Mouse (Mus musculus) CH12.LX (cell line): ENCODE results near the gene Trio. TPM values are rescaled to one million over a fixed set of nuclear protein-coding genes. Genes with fewer than 3 reads are reported as not detected.

Experiments used
- DNase-seq: peaks from one replicate; pipeline ENCODE4 v3.0.0-alpha.2; 2013; ENCODE audit errors: extremely low read depth
- H3K27ac ChIP-seq: 2 replicates; pipeline ENCODE4 v1.5.1; 2012; ENCODE audit warnings: low read depth, mild to moderate bottlenecking, control low read depth, moderate library complexity; ENCODE audit not compliant: insufficient read depth
- H3K27me3 ChIP-seq: replicated peaks from 2 replicates; pipeline ENCODE3; 2012; ENCODE audit warnings: inconsistent platforms
- H3K36me3 ChIP-seq, 2 experiments: replicated peaks in 1 of 2; 2 replicates each; pipeline versions ENCODE3 to v1.6.1; 2012; ENCODE audit warnings: inconsistent platforms in 1 of 2, low read length in 1 of 2, mild to moderate bottlenecking in 1 of 2, mixed read lengths in 1 of 2, moderate library complexity in 1 of 2; ENCODE audit not compliant: control insufficient read depth in 1 of 2, insufficient read depth in 1 of 2
- H3K4me1 ChIP-seq, 2 experiments: 2 replicates each; pipeline ENCODE4 v1.6.1; 2012; ENCODE audit warnings: inconsistent platforms in 1 of 2, moderate library complexity in 1 of 2; ENCODE audit not compliant: insufficient read depth in 2 of 2, control insufficient read depth in 1 of 2
- H3K4me2 ChIP-seq: 2 replicates; pipeline ENCODE4 v1.6.1; 2012; ENCODE audit warnings: low read depth, mild to moderate bottlenecking, control low read depth; ENCODE audit not compliant: poor library complexity, insufficient read depth, severe bottlenecking
- H3K4me3 ChIP-seq, 3 experiments: fragments of 150-350 bp in 1 of 3; sonication (generic) in 1 of 3; replicated peaks in 1 of 3; 2 replicates each; pipeline versions ENCODE3 to v1.5.1; 2011 to 2012; ENCODE audit warnings: low read depth in 2 of 3, low read length in 2 of 3, mild to moderate bottlenecking in 2 of 3, moderate library complexity in 2 of 3, control low read depth in 1 of 3, improper control_type of control experiment in 1 of 3, inconsistent platforms in 1 of 3, mixed read lengths in 1 of 3; ENCODE audit not compliant: poor library complexity in 1 of 3
- H3K79me2 ChIP-seq: replicated peaks from 2 replicates; pipeline ENCODE4 v1.6.1; 2012; ENCODE audit warnings: mild to moderate bottlenecking, moderate library complexity; ENCODE audit not compliant: control insufficient read depth, poor library complexity, insufficient read depth, severe bottlenecking; ENCODE audit errors: extremely low read depth
- H3K9ac ChIP-seq: 2 replicates; pipeline ENCODE4 v1.6.1; 2012; ENCODE audit warnings: low read depth, mild to moderate bottlenecking, control low read depth, moderate library complexity; ENCODE audit not compliant: insufficient read depth
- H3K9me3 ChIP-seq: replicated peaks from 2 replicates; pipeline ENCODE3; 2012; ENCODE audit warnings: low read length, inconsistent platforms, mixed read lengths
- BHLHE40 ChIP-seq: IDR thresholded peaks from 2 replicates; pipeline ENCODE4 v1.6.1; 2011; ENCODE audit warnings: mild to moderate bottlenecking, low read depth, low read length, improper control_type of control experiment
- CHD1 ChIP-seq: IDR thresholded peaks from 2 replicates; pipeline ENCODE4 v1.6.1; 2012; ENCODE audit warnings: low read depth, low read length, improper control_type of control experiment, inconsistent platforms
- CHD2 ChIP-seq: IDR thresholded peaks from 2 replicates; pipeline ENCODE4 v1.6.1; 2011; ENCODE audit warnings: low read length, improper control_type of control experiment
- CTCF ChIP-seq, 2 experiments: IDR thresholded peaks in 1 of 2; conservative IDR thresholded peaks in 1 of 2; 2 replicates each; pipeline ENCODE4 v1.5.1; 2011 to 2012; ENCODE audit warnings: low read depth in 2 of 2, low read length in 2 of 2, improper control_type of control experiment in 1 of 2, inconsistent platforms in 1 of 2, mild to moderate bottlenecking in 1 of 2, moderate library complexity in 1 of 2
- E2F4 ChIP-seq: IDR thresholded peaks from 2 replicates; pipeline ENCODE4 v1.6.1; 2011; ENCODE audit warnings: low read depth, low read length, improper control_type of control experiment; ENCODE audit not compliant: insufficient replicate concordance
- ELF1 ChIP-seq: IDR thresholded peaks from 2 replicates; pipeline ENCODE4 v1.6.1; 2014; ENCODE audit warnings: low read depth, mild to moderate bottlenecking, inconsistent platforms, low read length, improper control_type of control experiment
- EP300 ChIP-seq: IDR thresholded peaks from 2 replicates; pipeline ENCODE4 v1.6.1; 2011; ENCODE audit warnings: low read length, improper control_type of control experiment
- ETS1 ChIP-seq: conservative IDR thresholded peaks from 2 replicates; pipeline ENCODE4 v1.6.1; 2012; ENCODE audit warnings: low read depth, mild to moderate bottlenecking, inconsistent platforms, low read length, improper control_type of control experiment, moderate library complexity
- GABPA ChIP-seq: IDR thresholded peaks from 2 replicates; pipeline ENCODE4 v1.6.1; 2012; ENCODE audit warnings: low read depth, low read length, improper control_type of control experiment, inconsistent platforms; ENCODE audit not compliant: insufficient replicate concordance
- HCFC1 ChIP-seq: IDR thresholded peaks from 2 replicates; pipeline ENCODE4 v1.6.1; 2012; ENCODE audit warnings: low read depth, mild to moderate bottlenecking, inconsistent platforms, low read length, improper control_type of control experiment
- IRF4 ChIP-seq: IDR thresholded peaks from 2 replicates; pipeline ENCODE4 v1.6.1; 2014; ENCODE audit warnings: low read depth, mild to moderate bottlenecking, inconsistent platforms, low read length, improper control_type of control experiment
- JUN ChIP-seq: IDR thresholded peaks from 2 replicates; pipeline ENCODE4 v1.6.1; 2011; ENCODE audit warnings: low read depth, mild to moderate bottlenecking, low read length, improper control_type of control experiment, moderate library complexity; ENCODE audit not compliant: insufficient read depth
- JUND ChIP-seq: conservative IDR thresholded peaks from 2 replicates; pipeline ENCODE4 v1.6.1; 2011; ENCODE audit warnings: low read depth, low read length, improper control_type of control experiment
- KAT2A ChIP-seq: IDR thresholded peaks from 2 replicates; pipeline ENCODE4 v1.6.1; 2012; ENCODE audit warnings: low read length, improper control_type of control experiment, inconsistent platforms; ENCODE audit not compliant: insufficient replicate concordance
- MAFK ChIP-seq: IDR thresholded peaks from 2 replicates; pipeline ENCODE4 v1.6.1; 2011; ENCODE audit warnings: low read length, improper control_type of control experiment; ENCODE audit not compliant: insufficient replicate concordance
- MAX ChIP-seq: IDR thresholded peaks from 2 replicates; pipeline ENCODE4 v1.6.1; 2011; ENCODE audit warnings: low read length, improper control_type of control experiment
- MAZ ChIP-seq: IDR thresholded peaks from 2 replicates; pipeline ENCODE4 v1.6.1; 2012; ENCODE audit warnings: low read depth, mild to moderate bottlenecking, inconsistent platforms, low read length, improper control_type of control experiment, moderate library complexity
- MEF2A ChIP-seq: IDR thresholded peaks from 2 replicates; pipeline ENCODE4 v1.6.1; 2014; ENCODE audit warnings: low read depth, mild to moderate bottlenecking, inconsistent platforms, low read length, improper control_type of control experiment, borderline replicate concordance
- MXI1 ChIP-seq: IDR thresholded peaks from 2 replicates; pipeline ENCODE4 v1.6.1; 2011; ENCODE audit warnings: mild to moderate bottlenecking, low read depth, low read length, improper control_type of control experiment
- MYC ChIP-seq: IDR thresholded peaks from 2 replicates; pipeline ENCODE4 v1.6.1; 2011; ENCODE audit warnings: low read depth, mild to moderate bottlenecking, improper control_type of control experiment, low read length
- NELFE ChIP-seq: IDR thresholded peaks from 2 replicates; pipeline ENCODE4 v1.6.1; 2011; ENCODE audit warnings: low read depth, low read length, improper control_type of control experiment
- NRF1 ChIP-seq: IDR thresholded peaks from 2 replicates; pipeline ENCODE4 v1.6.1; 2014; ENCODE audit warnings: low read depth, mild to moderate bottlenecking, inconsistent platforms, low read length, improper control_type of control experiment, moderate library complexity
- PAX5 ChIP-seq: IDR thresholded peaks from 2 replicates; pipeline ENCODE4 v1.6.1; 2012; ENCODE audit warnings: low read length, inconsistent platforms, mixed read lengths
- POLR2A ChIP-seq: IDR thresholded peaks from 2 replicates; pipeline ENCODE4 v1.6.1; 2011; ENCODE audit warnings: low read depth, mild to moderate bottlenecking, improper control_type of control experiment, low read length
- POLR2AphosphoS2 ChIP-seq: IDR thresholded peaks from 2 replicates; pipeline ENCODE4 v1.6.1; 2011; ENCODE audit warnings: low read depth, low read length, improper control_type of control experiment
- RAD21 ChIP-seq: IDR thresholded peaks from 2 replicates; pipeline ENCODE4 v1.6.1; 2011; ENCODE audit warnings: low read depth, mild to moderate bottlenecking, low read length, improper control_type of control experiment, moderate library complexity
- RCOR1 ChIP-seq: conservative IDR thresholded peaks from 2 replicates; pipeline ENCODE4 v1.6.1; 2012; ENCODE audit warnings: low read depth, mild to moderate bottlenecking, inconsistent platforms, low read length, improper control_type of control experiment
- SIN3A ChIP-seq: IDR thresholded peaks from 2 replicates; pipeline ENCODE4 v1.6.1; 2012; ENCODE audit warnings: low read length, improper control_type of control experiment, inconsistent platforms
- SMC3 ChIP-seq: IDR thresholded peaks from 2 replicates; pipeline ENCODE4 v1.6.1; 2011; ENCODE audit warnings: low read depth, low read length, improper control_type of control experiment
- TBP ChIP-seq: conservative IDR thresholded peaks from 2 replicates; pipeline ENCODE4 v1.6.1; 2011; ENCODE audit warnings: low read depth, low read length, improper control_type of control experiment
- TCF12 ChIP-seq: IDR thresholded peaks from 2 replicates; pipeline ENCODE4 v1.6.1; 2014; ENCODE audit warnings: low read depth, mild to moderate bottlenecking, inconsistent platforms, low read length, improper control_type of control experiment
- UBTF ChIP-seq: IDR thresholded peaks from 2 replicates; pipeline ENCODE4 v1.6.1; 2012; ENCODE audit warnings: low read depth, mild to moderate bottlenecking, inconsistent platforms, low read length, improper control_type of control experiment, moderate library complexity
- USF1 ChIP-seq: IDR thresholded peaks from 2 replicates; pipeline ENCODE4 v1.6.1; 2014; ENCODE audit warnings: low read depth, mild to moderate bottlenecking, inconsistent platforms, low read length, improper control_type of control experiment
- USF2 ChIP-seq: conservative IDR thresholded peaks from 2 replicates; pipeline ENCODE4 v1.6.1; 2011; ENCODE audit warnings: low read depth, low read length, improper control_type of control experiment
- ZC3H11A ChIP-seq: IDR thresholded peaks from 2 replicates; pipeline ENCODE4 v1.6.1; 2012; ENCODE audit warnings: low read depth, mild to moderate bottlenecking, inconsistent platforms, low read length, improper control_type of control experiment
- ZKSCAN1 ChIP-seq: IDR thresholded peaks from 2 replicates; pipeline ENCODE4 v1.6.1; 2012; ENCODE audit warnings: low read depth, inconsistent platforms, low read length, improper control_type of control experiment, borderline replicate concordance
- ZMIZ1 ChIP-seq: IDR thresholded peaks from 2 replicates; pipeline ENCODE4 v1.6.1; 2012; ENCODE audit warnings: low read depth, mild to moderate bottlenecking, inconsistent platforms, low read length, improper control_type of control experiment
- ZNF384 ChIP-seq: IDR thresholded peaks from 2 replicates; pipeline ENCODE4 v1.6.1; 2012; ENCODE audit warnings: low read depth, low read length, improper control_type of control experiment, inconsistent platforms
- dilution Hi-C: fragments of 300-500 bp; cut with MboI; formaldehyde crosslinking; loops from 2 replicates; pipeline ENCODE4 v1.14.3; 2020; ENCODE audit warnings: low sequenced_read_pairs; ENCODE audit not compliant: extremely low pct_unique_long_range_greater_than_20kb, extremely low pct_ligation_motif_present
- in situ Hi-C: fragments of 300-500 bp; cut with MboI; formaldehyde crosslinking; loops from 3 replicates; pipeline ENCODE4 v1.14.3; 2019; ENCODE audit warnings: low sequenced_read_pairs, low pct_ligation_motif_present, low pct_unique_long_range_greater_than_20kb, mixed read lengths
- polyA plus RNA-seq: library from polyadenylated mRNA; unstranded; fragments of >175 nt; gene quantifications from 2 replicates; pipeline ENCODE4 v1.2.1, GENCODE M21; 2012; ENCODE audit warnings: low read depth; ENCODE audit not compliant: insufficient read length
- total RNA-seq, 2 experiments: library from RNA; depleted of rRNA; stranded (reverse); fragments of 300-350 nt in 1 of 2; fragments of >200 nt in 1 of 2; gene quantifications; 2 replicates each; pipeline ENCODE4 v1.2.3; 2012 to 2014

Trio gene
- total and polyA plus RNA-seq, 3 experiments: 3.9 to 17.5 (median 4.3) TPM

GRCm38 (mm10) chr15:27826048-27826637, 199.5 kb downstream of the Trio start:
- Histone ChIP-seq H3K4me1 (peaks cover 18 to 45% of the 10 kb centered on the region in 2 experiments), H3K9ac (no peak overlapping the region), H3K9me3 (no peaks in the 10 kb centered on the region), H3K36me3 (peaks cover 0 to 3% of the 10 kb centered on the region in 2 experiments), H3K27ac (no peak overlapping the region), H3K4me2 (no peak overlapping the region), H3K79me2 (no peaks in the 10 kb centered on the region), H3K4me3 (no peak overlapping the region), H3K27me3 (peaks cover 1% of the 10 kb centered on the region)
- in situ Hi-C loops: loop anchor here (5.0 kb wide), 1 partner anchor 69 kb away; no protein-coding TSS in a partner anchor
- dilution Hi-C loops: no loop called here
- DNase-seq: peak; percentile 86
- TF ChIP-seq GABPA: no peak
- TF ChIP-seq PAX5: no peak
- no peak for TF ChIP-seq TBP
- no peak for TF ChIP-seq POLR2A
- TF ChIP-seq NELFE: no peak
- TF ChIP-seq UBTF: no peak
- TF ChIP-seq RAD21: no peak; the same call in 1 of the 2 replicates
- peak; percentile 43; the same call in 1 of the 2 replicates for TF ChIP-seq JUND
- TF ChIP-seq MAFK: peak; percentile 67; the same call in 1 of the 2 replicates
- no peak for TF ChIP-seq SMC3
- peak; percentile 65 for TF ChIP-seq EP300
- no peak for TF ChIP-seq ZKSCAN1
- TF ChIP-seq MEF2A: peak; percentile 73; the same call in 1 of the 2 replicates
- no peak for TF ChIP-seq KAT2A
- TF ChIP-seq SIN3A: 0 out of 2 replicates have a peak, but pooled peaks have one; percentile 65
- no peak for TF ChIP-seq ZMIZ1
- TF ChIP-seq ZNF384: no peak
- peak; percentile 47; the same call in 1 of the 2 replicates for TF ChIP-seq ELF1
- TF ChIP-seq MAX: no peak
- peak; percentile 64 for TF ChIP-seq ETS1
- TF ChIP-seq USF2: no peak
- peak; percentile 64 for TF ChIP-seq BHLHE40
- peak; percentile 85 for TF ChIP-seq IRF4
- no peak for TF ChIP-seq MXI1
- peak; percentile 48; the same call in 1 of the 2 replicates for TF ChIP-seq JUN
- TF ChIP-seq ZC3H11A: no peak
- no peak for TF ChIP-seq HCFC1
- TF ChIP-seq MYC: no peak
- no peak for TF ChIP-seq CHD1
- TF ChIP-seq CHD2: peak; percentile 71; the same call in 1 of the 2 replicates
- TF ChIP-seq RCOR1: peak; percentile 52; the same call in 1 of the 2 replicates
- peak in 1 of 2 experiments; percentile 39; a peak in 1 of 4 replicates for TF ChIP-seq CTCF (conservative IDR thresholded peaks at IDR 0.05 in 1 of 2, IDR thresholded peaks at IDR 0.05 in 1 of 2; ENCODE audit: low read depth in 2 of 2, low read length in 2 of 2)
- peak; percentile 68; the same call in 1 of the 2 replicates for TF ChIP-seq MAZ
- TF ChIP-seq TCF12: peak; percentile 43; the same call in 1 of the 2 replicates
- TF ChIP-seq USF1: no peak
- TF ChIP-seq POLR2AphosphoS2: no peak
- no peak for TF ChIP-seq NRF1
- no peak for TF ChIP-seq E2F4
